Mouse (Mus musculus): ENCODE data around the gene Agl. TPM values are rescaled to one million over a fixed set of nuclear protein-coding genes. Genes with fewer than 3 reads are reported as not detected.

Gene Agl
- polyA plus RNA-seq, 1 experiment from 2014 or later = 15.6 TPM

- 73% methylated on average over 2 of the region's 2 CpGs for WGBS
- Histone ChIP-seq H3K9ac (replicated peaks; ENCODE audit: low read length) (no peak overlapping the region), H3K27ac (replicated peaks; ENCODE audit: low read depth, low read length) (no peak overlapping the region), H3K9me3 (replicated peaks; ENCODE audit: control insufficient read depth, low read length) (no peaks in the 10 kb centered on the region), H3K36me3 (replicated peaks; ENCODE audit: control insufficient read depth, insufficient read depth, low read depth, low read length) (no peaks in the 10 kb centered on the region), H3K4me3 (ENCODE audit: low read depth, low read length) (no peak overlapping the region), H3K27me3 (ENCODE audit: control insufficient read depth, insufficient read depth, low read length) (no peaks in the 10 kb centered on the region), H3K4me1 (ENCODE audit: control insufficient read depth, insufficient read depth, low read length) (no peaks in the 10 kb centered on the region), H3K4me2 (ENCODE audit: low read depth, low read length) (no peak overlapping the region)
- DNase-seq (ENCODE audit: low spot score) (no peak), ATAC-seq (replicated peaks; ENCODE audit: insufficient number of reproducible peaks, low FRiP score, low TSS enrichment, low read depth) (no peak)
These were observed 33.3 kb upstream of the Agl start for GRCm38 (mm10) chr3:116841311-116841710.

- no peak overlapping the region for H3K4me3 ChIP-seq (ENCODE audit: low read depth, low read length)
- H3K9me3 ChIP-seq (replicated peaks; ENCODE audit: control insufficient read depth, low read length) = no peaks in the 10 kb centered on the region
- H3K27ac ChIP-seq (replicated peaks; ENCODE audit: low read depth, low read length) = no peak overlapping the region
- no peaks in the 10 kb centered on the region for H3K4me1 ChIP-seq (ENCODE audit: control insufficient read depth, insufficient read depth, low read length)
- WGBS = 82% methylated on average over 23 of the region's 23 CpGs
- no peak overlapping the region for H3K4me2 ChIP-seq (ENCODE audit: low read depth, low read length)
- DNase-seq (ENCODE audit: low spot score) (no peak), ATAC-seq (replicated peaks; ENCODE audit: insufficient number of reproducible peaks, low FRiP score, low TSS enrichment, low read depth) (no peak)
- H3K9ac ChIP-seq (replicated peaks; ENCODE audit: low read length) = no peak overlapping the region
- H3K27me3 ChIP-seq (ENCODE audit: control insufficient read depth, insufficient read depth, low read length) = no peaks in the 10 kb centered on the region
- no peaks in the 10 kb centered on the region for H3K36me3 ChIP-seq (replicated peaks; ENCODE audit: control insufficient read depth, insufficient read depth, low read depth, low read length)
These were observed 28.9 kb upstream of the Agl start for GRCm38 (mm10) chr3:116836681-116837475.

- peak; percentile 67; the same call in 1 of the 2 replicates for ATAC-seq (replicated peaks; ENCODE audit: insufficient number of reproducible peaks, low FRiP score, low TSS enrichment, low read depth)
- Histone ChIP-seq H3K9ac (replicated peaks; ENCODE audit: low read length) (peak overlapping the region; percentile 57), H3K36me3 (replicated peaks; ENCODE audit: control insufficient read depth, insufficient read depth, low read depth, low read length) (no peaks in the 10 kb centered on the region)
These were observed 28.1 kb upstream of the Agl start for GRCm38 (mm10) chr3:116835770-116836680.

GRCm38 (mm10) chr3:116835350-116835749, 27.4 kb upstream of the Agl start:
- no peak overlapping the region; the same call in 1 of the 2 replicates for H3K4me2 ChIP-seq (ENCODE audit: low read depth, low read length)
- H3K9me3 ChIP-seq (replicated peaks; ENCODE audit: control insufficient read depth, low read length) = no peaks in the 10 kb centered on the region
- H3K27me3 ChIP-seq (ENCODE audit: control insufficient read depth, insufficient read depth, low read length) = no peaks in the 10 kb centered on the region
- no peak for ATAC-seq (replicated peaks; ENCODE audit: insufficient number of reproducible peaks, low FRiP score, low TSS enrichment, low read depth)
- H3K36me3 ChIP-seq (replicated peaks; ENCODE audit: control insufficient read depth, insufficient read depth, low read depth, low read length) = no peaks in the 10 kb centered on the region
- no peak overlapping the region for H3K27ac ChIP-seq (replicated peaks; ENCODE audit: low read depth, low read length)
- H3K4me3 ChIP-seq (ENCODE audit: low read depth, low read length) = no peak overlapping the region
- 77% methylated on average over 4 of the region's 4 CpGs for WGBS
- peak overlapping the region; percentile 57 for H3K9ac ChIP-seq (replicated peaks; ENCODE audit: low read length)
- DNase-seq (ENCODE audit: low spot score) = no peak
- H3K4me1 ChIP-seq (ENCODE audit: control insufficient read depth, insufficient read depth, low read length) = no peaks in the 10 kb centered on the region

More at GRCm38 (mm10) chr3:116835770-116836680, 28.1 kb upstream of the Agl start:
- 24% methylated on average over 21 of the region's 21 CpGs for WGBS
- H3K9me3 ChIP-seq (replicated peaks; ENCODE audit: control insufficient read depth, low read length) = no peaks in the 10 kb centered on the region
- peak overlapping the region; percentile 21; the same call in 1 of the 2 replicates for H3K4me3 ChIP-seq (ENCODE audit: low read depth, low read length)
- peak; percentile 97 for DNase-seq (ENCODE audit: low spot score)
- no peaks in the 10 kb centered on the region for H3K27me3 ChIP-seq (ENCODE audit: control insufficient read depth, insufficient read depth, low read length)
- H3K27ac ChIP-seq (replicated peaks; ENCODE audit: low read depth, low read length) = no peak overlapping the region
- peak overlapping the region; percentile 48 for H3K4me2 ChIP-seq (ENCODE audit: low read depth, low read length)
- no peaks in the 10 kb centered on the region for H3K4me1 ChIP-seq (ENCODE audit: control insufficient read depth, insufficient read depth, low read length)

GRCm38 (mm10) chr3:116834241-116834640, 26.3 kb upstream of the Agl start:
- H3K36me3 ChIP-seq (replicated peaks; ENCODE audit: control insufficient read depth, insufficient read depth, low read depth, low read length) = no peaks in the 10 kb centered on the region
- H3K9ac ChIP-seq (replicated peaks; ENCODE audit: low read length) = no peak overlapping the region
- ATAC-seq (replicated peaks; ENCODE audit: insufficient number of reproducible peaks, low FRiP score, low TSS enrichment, low read depth) (no peak), DNase-seq (ENCODE audit: low spot score) (no peak)
- no peaks in the 10 kb centered on the region for H3K4me1 ChIP-seq (ENCODE audit: control insufficient read depth, insufficient read depth, low read length)
- H3K4me2 ChIP-seq (ENCODE audit: low read depth, low read length) = no peak overlapping the region
- H3K27me3 ChIP-seq (ENCODE audit: control insufficient read depth, insufficient read depth, low read length) = no peaks in the 10 kb centered on the region
- WGBS = 92% methylated on average over 6 of the region's 6 CpGs
- no peaks in the 10 kb centered on the region for H3K9me3 ChIP-seq (replicated peaks; ENCODE audit: control insufficient read depth, low read length)
- no peak overlapping the region for H3K27ac ChIP-seq (replicated peaks; ENCODE audit: low read depth, low read length)
- no peak overlapping the region for H3K4me3 ChIP-seq (ENCODE audit: low read depth, low read length)

- Histone ChIP-seq H3K4me2 (ENCODE audit: low read depth, low read length) (no peak overlapping the region), H3K9ac (replicated peaks; ENCODE audit: low read length) (no peak overlapping the region), H3K27me3 (ENCODE audit: control insufficient read depth, insufficient read depth, low read length) (no peaks in the 10 kb centered on the region), H3K4me3 (ENCODE audit: low read depth, low read length) (no peak overlapping the region), H3K4me1 (ENCODE audit: control insufficient read depth, insufficient read depth, low read length) (no peaks in the 10 kb centered on the region), H3K27ac (replicated peaks; ENCODE audit: low read depth, low read length) (no peak overlapping the region), H3K9me3 (replicated peaks; ENCODE audit: control insufficient read depth, low read length) (no peaks in the 10 kb centered on the region), H3K36me3 (replicated peaks; ENCODE audit: control insufficient read depth, insufficient read depth, low read depth, low read length) (no peaks in the 10 kb centered on the region)
- WGBS = 86% methylated on average over 4 of the region's 4 CpGs
- DNase-seq (ENCODE audit: low spot score) (no peak), ATAC-seq (replicated peaks; ENCODE audit: insufficient number of reproducible peaks, low FRiP score, low TSS enrichment, low read depth) (no peak)
These were observed 25.5 kb upstream of the Agl start for GRCm38 (mm10) chr3:116833491-116833890.

GRCm38 (mm10) chr3:116832526-116833310, 24.8 kb upstream of the Agl start:
- H3K36me3 ChIP-seq (replicated peaks; ENCODE audit: control insufficient read depth, insufficient read depth, low read depth, low read length) = no peaks in the 10 kb centered on the region
- H3K9me3 ChIP-seq (replicated peaks; ENCODE audit: control insufficient read depth, low read length) = no peaks in the 10 kb centered on the region
- H3K4me2 ChIP-seq (ENCODE audit: low read depth, low read length) = no peak overlapping the region
- DNase-seq (ENCODE audit: low spot score) (no peak), ATAC-seq (replicated peaks; ENCODE audit: insufficient number of reproducible peaks, low FRiP score, low TSS enrichment, low read depth) (no peak)
- no peaks in the 10 kb centered on the region for H3K4me1 ChIP-seq (ENCODE audit: control insufficient read depth, insufficient read depth, low read length)
- 93% methylated on average over 7 of the region's 7 CpGs for WGBS
- no peak overlapping the region for H3K9ac ChIP-seq (replicated peaks; ENCODE audit: low read length)
- no peak overlapping the region for H3K27ac ChIP-seq (replicated peaks; ENCODE audit: low read depth, low read length)
- H3K4me3 ChIP-seq (ENCODE audit: low read depth, low read length) = no peak overlapping the region
- no peaks in the 10 kb centered on the region for H3K27me3 ChIP-seq (ENCODE audit: control insufficient read depth, insufficient read depth, low read length)

Measured in embryonic facial prominence, embryonic 11.5 days (tissue).